Mouse (Mus musculus): Measurements from ENCODE around the gene Gramd4.

GRCm38 (mm10) chr15:86065367-86065766 is 7.9 kb downstream of the Gramd4 start:
- TF ChIP-seq TAL1 (IDR thresholded peaks at IDR 0.05; ENCODE audit: low read length) = no peak
- TF ChIP-seq GATA1 (IDR thresholded peaks at IDR 0.05; ENCODE audit: low read length) = no peak
